Mouse (Mus musculus): Measurements from ENCODE around the gene Cab39l.

Cab39l gene

GRCm38 (mm10) chr14:59440558-59441471 lies at the start of gene Cab39l, which contains the start of gene Setdb2:
TSS of gene Cab39l (plus strand) at chr14:59440972.
TSS of gene Setdb2 (minus strand) at chr14:59440884.
- peak; percentile 93 for DNase-seq (ENCODE audit: low read depth)

GRCm38 (mm10) chr14:59395281-59395680 lies 45.5 kb upstream of the Cab39l start, which contains the start of gene Phf11c:
TSS of gene Phf11c (minus strand) at chr14:59395381.
- DNase-seq (ENCODE audit: low read depth) = no peak

GRCm38 (mm10) chr14:59396999-59397398 lies 43.8 kb upstream of the Cab39l start:
- no peak for DNase-seq (ENCODE audit: low read depth)

- DNase-seq (ENCODE audit: low read depth) = peak; percentile 4
Observed at GRCm38 (mm10) chr14:59414979-59415378, 25.8 kb upstream of the Cab39l start.

- no peak for DNase-seq (ENCODE audit: low read depth)
Observed at GRCm38 (mm10) chr14:59418171-59418570, 22.6 kb upstream of the Cab39l start.

- no peak for DNase-seq (ENCODE audit: low read depth)
Observed at GRCm38 (mm10) chr14:59422912-59423663, 17.7 kb upstream of the Cab39l start.

- DNase-seq (ENCODE audit: low read depth) = no peak
Observed at GRCm38 (mm10) chr14:59430556-59430955, 10.2 kb upstream of the Cab39l start.

- no peak for DNase-seq (ENCODE audit: low read depth)
Observed at GRCm38 (mm10) chr14:59433902-59434301, 6.9 kb upstream of the Cab39l start.

GRCm38 (mm10) chr14:59435206-59435605 lies 5.6 kb upstream of the Cab39l start:
- no peak for DNase-seq (ENCODE audit: low read depth)

GRCm38 (mm10) chr14:59437398-59437797 lies 3.4 kb upstream of the Cab39l start:
- DNase-seq (ENCODE audit: low read depth) = no peak

GRCm38 (mm10) chr14:59438505-59438904 lies 2.3 kb upstream of the Cab39l start:
- DNase-seq (ENCODE audit: low read depth) = no peak

- DNase-seq (ENCODE audit: low read depth) = peak; percentile 21
Observed at GRCm38 (mm10) chr14:59440039-59440438, 733 bp upstream of the Cab39l start.

- DNase-seq (ENCODE audit: low read depth) = no peak
Observed at GRCm38 (mm10) chr14:59441472-59441805, 667 bp downstream of the Cab39l start.

- no peak for DNase-seq (ENCODE audit: low read depth)
Observed at GRCm38 (mm10) chr14:59445421-59445820, 4.6 kb downstream of the Cab39l start.

GRCm38 (mm10) chr14:59447981-59448380 lies 7.2 kb downstream of the Cab39l start:
- DNase-seq (ENCODE audit: low read depth) = no peak

- DNase-seq (ENCODE audit: low read depth) = no peak
Observed at GRCm38 (mm10) chr14:59466503-59466902, 25.7 kb downstream of the Cab39l start.

- DNase-seq (ENCODE audit: low read depth) = peak; percentile 42
Observed at GRCm38 (mm10) chr14:59467798-59468197, 27.0 kb downstream of the Cab39l start.

- peak; percentile 49 for DNase-seq (ENCODE audit: low read depth)
Observed at GRCm38 (mm10) chr14:59470781-59471180, 30.0 kb downstream of the Cab39l start.

- peak; percentile 13 for DNase-seq (ENCODE audit: low read depth)
Observed at GRCm38 (mm10) chr14:59478699-59479098, 37.9 kb downstream of the Cab39l start.

GRCm38 (mm10) chr14:59485247-59485810 lies 44.6 kb downstream of the Cab39l start:
- DNase-seq (ENCODE audit: low read depth) = no peak

- DNase-seq (ENCODE audit: low read depth) = no peak
Observed at GRCm38 (mm10) chr14:59492376-59492775, 51.6 kb downstream of the Cab39l start.

GRCm38 (mm10) chr14:59497928-59498327 lies 57.2 kb downstream of the Cab39l start:
- no peak for DNase-seq (ENCODE audit: low read depth)

- DNase-seq (ENCODE audit: low read depth) = no peak
Observed at GRCm38 (mm10) chr14:59504831-59505230, 64.1 kb downstream of the Cab39l start.

All from NIH3T3 (cell line).